In the genomic region with DNA sequence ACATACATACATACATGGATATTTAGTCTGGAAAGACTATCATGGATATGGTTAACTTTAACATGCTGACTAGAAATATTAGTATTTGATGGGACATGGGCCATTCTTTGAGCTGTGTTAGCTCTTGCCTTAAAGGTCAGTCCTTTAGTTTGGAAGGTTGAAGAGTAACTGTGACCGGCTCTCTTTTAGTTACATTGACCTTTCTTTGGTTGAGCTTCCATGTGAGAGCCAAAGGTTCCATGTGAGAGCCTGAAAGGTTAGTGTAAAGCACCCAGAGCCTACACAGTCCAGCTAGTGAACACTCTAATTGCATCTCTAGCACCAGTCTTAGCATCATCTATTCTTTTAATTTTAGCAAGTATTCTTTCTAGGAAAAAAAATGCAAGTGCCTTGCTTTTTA, we compare ENCODE assay signal across 17 mouse cellular contexts. TPM values are rescaled to one million over a fixed set of nuclear protein-coding genes. Genes with fewer than 3 reads are reported as not detected.
"Had no signal": no experiment of that assay in that cellular context is flagged by ENCODE, and none has a peak within 500 bp of the region (broad histone marks: within the 10 kb centered on the region; RNA-seq: fewer than 3 reads in every experiment).

No protein-coding gene starts in this region.

- H3K9me3 ChIP-seq: lung, embryonic 15.5 days; megakaryocyte, embryonic 14.5 days; midbrain, embryonic 13.5 days; midbrain, embryonic 15.5 days; neural tube, embryonic 12.5 days; stomach, embryonic 15.5 days had no signal

- H3K27ac ChIP-seq: lung, embryonic 15.5 days; macrophage; midbrain, embryonic 13.5 days; midbrain, embryonic 15.5 days; neural tube, embryonic 12.5 days; stomach, embryonic 15.5 days; stomach, postnatal 0 days had no signal

- H3K4me1 ChIP-seq: lung, embryonic 15.5 days; megakaryocyte, embryonic 14.5 days; midbrain, embryonic 13.5 days; midbrain, embryonic 15.5 days; neural tube, embryonic 12.5 days; stomach, embryonic 15.5 days had no signal

- H3K36me3 ChIP-seq: lung, embryonic 15.5 days; midbrain, embryonic 13.5 days; midbrain, embryonic 15.5 days; neural tube, embryonic 12.5 days; stomach, embryonic 15.5 days had no signal

- H3K9ac ChIP-seq: lung, embryonic 15.5 days; midbrain, embryonic 13.5 days; midbrain, embryonic 15.5 days; neural tube, embryonic 12.5 days; stomach, embryonic 15.5 days had no signal

- H3K27me3 ChIP-seq: lung, embryonic 15.5 days; megakaryocyte, embryonic 14.5 days; midbrain, embryonic 13.5 days; midbrain, embryonic 15.5 days; neural tube, embryonic 12.5 days; stomach, embryonic 15.5 days had no signal

- H3K4me3 ChIP-seq: lung, embryonic 15.5 days; megakaryocyte, embryonic 14.5 days; midbrain, embryonic 13.5 days; midbrain, embryonic 15.5 days; neural tube, embryonic 12.5 days; stomach, embryonic 15.5 days had no signal

- H3K4me2 ChIP-seq: lung, embryonic 15.5 days; midbrain, embryonic 11.5 days; midbrain, embryonic 13.5 days; midbrain, embryonic 15.5 days; neural tube, embryonic 12.5 days; stomach, embryonic 15.5 days had no signal

- DNase-seq: lung, adult 2 months; lung, postnatal 14 days; lung, postnatal 36 days; right cerebral cortex, postnatal 14 days; thymus, adult 2 months; thymus, postnatal 25 days; thymus, postnatal 4 days had no signal

- ATAC-seq: lung, postnatal 0 days; midbrain, embryonic 13.5 days; midbrain, embryonic 15.5 days had no signal

RNA-seq across cellular contexts. Expression of a gene that starts 54.7 kb away (rescaled TPM):
- polyA plus RNA-seq: macrophage had no signal
